Mouse (Mus musculus): Measurements from ENCODE around the gene Gm29735.

DNA sequence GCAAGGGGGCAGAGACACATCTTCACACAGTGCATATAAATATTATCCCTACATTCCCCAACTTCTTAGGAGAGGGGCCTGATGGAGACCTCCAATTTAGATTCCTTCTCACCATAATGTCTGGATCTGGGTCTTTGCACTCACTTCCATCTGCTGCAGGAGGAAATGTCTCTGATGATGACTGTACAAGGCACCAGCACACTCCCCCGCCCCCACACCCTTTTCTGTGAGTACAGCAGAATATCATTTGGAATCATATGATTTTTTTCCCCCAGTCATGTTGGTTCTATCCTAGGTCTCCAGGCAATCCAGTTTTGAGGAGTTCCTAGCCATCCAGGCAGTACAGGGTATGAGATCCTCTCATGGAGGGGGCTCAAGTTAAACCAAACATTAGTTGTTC is 21.8 kb upstream of the Gm29735 start:
- TF ChIP-seq CTCF (IDR thresholded peaks at IDR 0.05; ENCODE audit: low read depth) = no peak
- TF ChIP-seq EP300 (IDR thresholded peaks at IDR 0.05; ENCODE audit: low read depth) = no peak

Data from liver, postnatal 0 days (tissue).